Mouse (Mus musculus) heart, embryonic 16.5 days (tissue): ENCODE data around the gene Nyap2. TPM values are rescaled to one million over a fixed set of nuclear protein-coding genes. Genes with fewer than 3 reads are reported as not detected.

Experiments used
- ATAC-seq: fragments of 200-750 bp; cut with Nextera tagmentation; replicated peaks from 2 replicates; pipeline ENCODE4 v1.8.0; 2017; ENCODE audit warnings: moderate number of reproducible peaks; ENCODE audit not compliant: insufficient read depth, low FRiP score; ENCODE audit errors: extremely low read depth
- H3K27ac ChIP-seq: fragments of 300-500 bp; sonication (generic); 2 replicates; pipeline ENCODE4 v1.5.1; 2014; ENCODE audit warnings: mild to moderate bottlenecking, low read length, control low read depth, moderate library complexity
- H3K27me3 ChIP-seq: fragments of 300-500 bp; sonication (generic); 2 replicates; pipeline ENCODE4 v1.6.1; 2014; ENCODE audit warnings: low read length, mixed read lengths; ENCODE audit not compliant: control insufficient read depth, insufficient read depth
- H3K36me3 ChIP-seq: fragments of 300-500 bp; sonication (generic); 2 replicates; pipeline ENCODE4 v1.6.1; 2014; ENCODE audit not compliant: control insufficient read depth, insufficient read depth
- H3K4me1 ChIP-seq: fragments of 300-500 bp; sonication (generic); 2 replicates; pipeline ENCODE4 v1.6.1; 2014; ENCODE audit warnings: low read length, mixed read lengths; ENCODE audit not compliant: control insufficient read depth, insufficient read depth
- H3K4me2 ChIP-seq: fragments of 300-500 bp; sonication (generic); 2 replicates; pipeline ENCODE4 v1.6.1; 2014; ENCODE audit warnings: low read depth, mild to moderate bottlenecking, control low read depth, low read length
- H3K4me3 ChIP-seq: fragments of 300-500 bp; sonication (generic); 2 replicates; pipeline ENCODE4 v1.5.1; 2014; ENCODE audit warnings: mild to moderate bottlenecking, control low read depth, low read length
- H3K9ac ChIP-seq: fragments of 300-500 bp; sonication (generic); 2 replicates; pipeline ENCODE4 v1.6.1; 2014; ENCODE audit warnings: low read length, control low read depth
- H3K9me3 ChIP-seq: fragments of 300-500 bp; sonication (generic); replicated peaks from 2 replicates; pipeline ENCODE4 v1.6.1; 2016; ENCODE audit warnings: low read length; ENCODE audit not compliant: control insufficient read depth
- WGBS: fragments of 180-500 bp; shearing (Covaris S2); extraction: QIAGEN DNeasy Blood & Tissue Kit; methylation state at CpG from one replicate; pipeline ENCODE4 v1.1.7; 2014; 5-methylcytosine and 5-hydroxymethylcytosine counted together
- polyA plus RNA-seq: library from polyadenylated mRNA; unstranded; fragments of >200 nt; fragmentation: Nextera tagmentation; extraction: Ambion mirVana; gene quantifications from 2 replicates; pipeline ENCODE4 v1.2.1, GENCODE M21; 2015

Gene Nyap2
- polyA plus RNA-seq, 1 experiment from 2014 or later: 0.03 TPM

DNA sequence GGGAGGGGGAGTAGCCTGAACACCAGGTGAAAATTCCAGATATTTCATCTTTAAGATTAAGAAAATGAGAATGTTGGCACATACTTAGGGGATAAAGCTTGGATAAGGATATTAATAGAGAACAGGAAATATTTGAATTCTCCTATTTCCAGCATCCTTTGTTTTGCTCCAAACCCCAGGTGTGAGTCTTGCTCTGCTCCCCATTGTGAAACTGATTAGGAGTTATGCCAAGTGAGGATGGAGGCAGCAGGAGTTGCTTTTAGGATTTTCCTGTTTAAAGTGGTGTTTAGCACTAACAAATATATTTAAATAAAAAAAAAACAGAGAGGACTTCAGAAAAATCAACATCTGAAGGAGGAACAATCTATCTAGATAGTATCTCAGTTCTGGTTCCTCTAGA, 68.8 kb downstream of the Nyap2 start:
- Histone ChIP-seq H3K4me2 (no peak overlapping the region), H3K9me3 (no peaks in the 10 kb centered on the region), H3K27ac (no peak overlapping the region), H3K9ac (no peak overlapping the region), H3K4me1 (no peaks in the 10 kb centered on the region), H3K27me3 (no peaks in the 10 kb centered on the region), H3K36me3 (no peaks in the 10 kb centered on the region), H3K4me3 (no peak overlapping the region)
- ATAC-seq: no peak

DNA sequence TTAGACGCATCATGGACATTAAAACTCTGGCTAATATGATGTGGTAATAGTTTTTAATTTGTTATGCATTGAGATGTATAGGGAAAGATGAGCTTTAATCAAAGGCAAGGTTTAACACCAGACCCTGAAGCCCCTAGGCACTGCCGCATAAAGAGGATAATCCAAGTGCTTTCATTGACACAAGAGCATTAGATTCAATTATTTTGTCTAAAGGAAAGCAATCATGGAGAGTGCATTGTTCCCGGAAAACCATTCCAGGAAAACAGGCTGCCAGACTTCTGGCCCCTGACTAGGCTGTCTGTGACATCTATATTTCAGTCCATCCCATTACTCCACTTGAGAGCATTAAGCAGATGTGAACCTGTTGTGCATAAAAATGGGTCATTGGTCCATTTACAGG, 92.5 kb downstream of the Nyap2 start:
- 74% methylated on average over 3 of the region's 3 CpGs for WGBS
- no peak for ATAC-seq
- Histone ChIP-seq H3K9me3 (no peaks in the 10 kb centered on the region), H3K27me3 (no peaks in the 10 kb centered on the region), H3K9ac (no peak overlapping the region), H3K36me3 (no peaks in the 10 kb centered on the region), H3K4me3 (no peak overlapping the region), H3K4me1 (no peaks in the 10 kb centered on the region), H3K27ac (no peak overlapping the region), H3K4me2 (no peak overlapping the region)

DNA sequence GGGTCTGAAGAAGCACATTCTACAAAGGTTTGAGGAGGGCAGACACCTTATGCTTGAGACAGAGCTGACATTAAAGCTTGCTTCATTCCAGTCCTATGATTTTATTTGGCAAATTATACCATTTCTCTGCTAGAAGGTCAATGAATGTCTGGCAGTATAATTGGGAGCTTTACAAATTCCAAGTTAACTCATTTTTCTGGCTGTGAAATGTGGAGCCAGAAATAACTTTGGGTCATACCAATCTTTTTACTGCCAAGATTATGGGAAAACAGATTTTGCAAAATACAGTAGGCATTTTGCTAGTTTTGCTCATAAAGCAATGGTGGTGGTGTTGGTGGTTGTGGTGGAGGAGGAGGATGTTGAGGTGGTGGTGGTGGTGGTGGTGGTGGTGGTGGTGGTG, 96.0 kb downstream of the Nyap2 start:
- no peak overlapping the region for H3K4me3 ChIP-seq

DNA sequence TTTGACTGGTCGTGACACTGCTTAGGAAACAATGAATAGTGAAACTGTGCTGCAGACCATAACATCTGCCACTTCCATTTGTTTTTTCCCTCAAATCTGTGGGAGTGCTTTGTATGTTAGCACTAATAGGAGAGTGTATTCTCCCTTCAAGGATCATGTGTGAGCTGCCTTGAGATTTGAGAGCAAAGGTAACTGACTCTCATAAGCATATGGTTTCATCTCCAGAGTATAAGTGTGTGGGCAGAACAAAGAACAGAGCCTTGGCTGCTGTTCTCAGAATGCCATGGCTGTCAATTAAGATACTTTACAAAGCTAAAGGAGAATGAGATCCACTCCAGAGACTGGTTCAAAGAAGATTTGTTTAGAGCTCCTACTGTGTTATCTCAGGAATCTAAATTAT, 96.6 kb downstream of the Nyap2 start:
- Histone ChIP-seq H3K4me1 (no peaks in the 10 kb centered on the region), H3K9me3 (no peaks in the 10 kb centered on the region), H3K4me3 (no peak overlapping the region), H3K36me3 (no peaks in the 10 kb centered on the region), H3K27ac (no peak overlapping the region), H3K9ac (no peak overlapping the region), H3K27me3 (no peaks in the 10 kb centered on the region), H3K4me2 (no peak overlapping the region)
- WGBS: 68% methylated on average over 1 of the region's 1 CpGs
- ATAC-seq: no peak

More for the DNA sequence above, 96.0 kb downstream of the Nyap2 start:
- H3K27me3 ChIP-seq: no peaks in the 10 kb centered on the region
- H3K36me3 ChIP-seq: no peaks in the 10 kb centered on the region
- no peak overlapping the region for H3K27ac ChIP-seq
- H3K4me1 ChIP-seq: no peaks in the 10 kb centered on the region
- H3K4me2 ChIP-seq: no peak overlapping the region
- no peak overlapping the region for H3K9ac ChIP-seq
- ATAC-seq: no peak
- H3K9me3 ChIP-seq: no peaks in the 10 kb centered on the region

DNA sequence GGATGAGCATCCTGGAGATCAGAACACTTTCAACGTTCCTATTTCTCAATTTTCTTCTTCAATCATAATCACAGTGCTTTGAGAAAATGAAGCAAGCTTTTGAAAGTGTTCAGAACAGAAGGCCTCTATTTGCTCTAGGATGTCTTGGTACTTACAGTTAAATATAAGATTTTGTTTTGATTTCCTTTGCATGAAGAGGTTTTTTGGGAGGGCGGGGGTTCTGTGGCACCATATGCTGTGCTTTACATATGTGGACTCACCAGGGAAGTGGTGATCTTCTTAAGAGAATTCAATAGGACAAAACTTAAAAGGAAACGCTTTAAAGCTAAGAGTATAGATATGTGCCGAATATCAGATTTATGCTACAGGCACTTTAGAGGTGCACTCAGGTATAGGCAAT, 103.0 kb downstream of the Nyap2 start:
- Histone ChIP-seq H3K4me2 (no peak overlapping the region), H3K27me3 (no peaks in the 10 kb centered on the region), H3K9ac (no peak overlapping the region), H3K9me3 (no peaks in the 10 kb centered on the region), H3K27ac (no peak overlapping the region), H3K4me3 (no peak overlapping the region), H3K4me1 (no peaks in the 10 kb centered on the region), H3K36me3 (no peaks in the 10 kb centered on the region)
- no peak for ATAC-seq
- WGBS: 88% methylated on average over 4 of the region's 4 CpGs

DNA sequence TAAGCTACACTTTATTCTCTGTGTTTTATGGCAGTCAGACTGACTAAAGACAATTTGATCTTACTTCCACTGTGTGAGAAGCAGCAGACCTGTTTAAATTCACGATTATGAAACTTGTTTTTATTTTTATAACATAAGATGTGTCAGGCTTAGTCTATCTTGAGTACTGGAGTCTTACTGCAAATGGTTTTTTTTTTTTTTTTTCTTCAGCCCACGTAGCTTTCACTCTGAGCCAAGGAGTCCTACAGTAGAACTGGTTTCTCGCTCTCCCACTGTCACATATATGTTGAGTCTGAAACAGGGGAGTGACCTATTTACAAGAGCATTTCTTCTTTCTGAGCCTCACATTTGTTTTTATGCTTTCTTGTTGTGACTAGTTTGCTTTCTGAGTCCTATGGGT, 103.9 kb downstream of the Nyap2 start:
- no peak overlapping the region for H3K27ac ChIP-seq
- H3K9me3 ChIP-seq: no peaks in the 10 kb centered on the region
- no peak overlapping the region for H3K4me2 ChIP-seq
- no peaks in the 10 kb centered on the region for H3K4me1 ChIP-seq
- no peaks in the 10 kb centered on the region for H3K36me3 ChIP-seq
- ATAC-seq: no peak
- 69% methylated on average over 3 of the region's 3 CpGs for WGBS
- no peak overlapping the region for H3K9ac ChIP-seq
- no peak overlapping the region for H3K4me3 ChIP-seq
- H3K27me3 ChIP-seq: no peaks in the 10 kb centered on the region

DNA sequence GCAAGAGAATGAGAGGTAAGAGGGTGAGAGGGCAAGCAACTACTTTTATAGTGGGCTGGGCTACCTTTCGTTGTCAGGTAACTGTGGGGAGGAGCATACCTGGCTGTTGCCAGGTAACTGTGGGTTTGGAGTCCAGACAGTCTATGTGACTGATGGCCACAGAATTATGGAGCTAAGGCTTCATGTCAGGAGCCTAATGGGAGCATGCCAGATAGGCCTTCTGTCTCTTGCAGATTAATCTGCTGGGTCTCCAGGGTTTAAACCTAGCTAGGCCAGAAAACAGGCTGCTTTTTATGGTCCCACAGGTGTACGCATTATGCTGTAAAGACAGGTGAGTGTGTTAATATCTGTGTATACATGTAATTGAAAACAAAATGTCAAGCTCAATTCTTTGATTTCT, 132.8 kb downstream of the Nyap2 start:
- Histone ChIP-seq H3K27me3 (no peaks in the 10 kb centered on the region), H3K36me3 (no peaks in the 10 kb centered on the region), H3K9ac (no peak overlapping the region), H3K9me3 (no peaks in the 10 kb centered on the region), H3K4me3 (no peak overlapping the region), H3K27ac (no peak overlapping the region), H3K4me2 (no peak overlapping the region), H3K4me1 (no peaks in the 10 kb centered on the region)
- ATAC-seq: no peak
- 82% methylated on average over 2 of the region's 2 CpGs for WGBS

DNA sequence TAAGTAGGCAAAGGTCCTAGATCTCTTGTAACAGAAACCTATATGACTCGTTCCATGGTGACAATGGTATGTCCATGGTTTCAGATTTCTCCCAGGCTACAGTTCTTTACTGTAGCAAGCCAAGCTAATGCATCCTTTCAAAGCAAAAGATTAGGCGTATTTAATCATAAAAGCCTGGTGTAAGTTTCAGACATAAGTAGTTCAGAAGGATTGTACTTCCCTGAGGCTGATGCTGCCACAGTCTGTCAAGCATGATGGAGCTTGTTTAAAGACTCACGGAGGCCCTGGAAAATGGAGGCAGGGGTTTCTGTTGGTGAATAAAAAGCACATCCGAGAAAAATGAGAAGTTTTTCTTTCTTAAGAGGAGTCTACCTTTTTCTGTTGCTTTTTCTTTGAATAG, 134.7 kb downstream of the Nyap2 start:
- Histone ChIP-seq H3K9ac (no peak overlapping the region), H3K4me1 (no peaks in the 10 kb centered on the region), H3K9me3 (no peaks in the 10 kb centered on the region), H3K27me3 (no peaks in the 10 kb centered on the region), H3K4me2 (no peak overlapping the region), H3K27ac (no peak overlapping the region), H3K36me3 (no peaks in the 10 kb centered on the region), H3K4me3 (no peak overlapping the region)
- WGBS: 64% methylated on average over 4 of the region's 4 CpGs
- no peak for ATAC-seq

DNA sequence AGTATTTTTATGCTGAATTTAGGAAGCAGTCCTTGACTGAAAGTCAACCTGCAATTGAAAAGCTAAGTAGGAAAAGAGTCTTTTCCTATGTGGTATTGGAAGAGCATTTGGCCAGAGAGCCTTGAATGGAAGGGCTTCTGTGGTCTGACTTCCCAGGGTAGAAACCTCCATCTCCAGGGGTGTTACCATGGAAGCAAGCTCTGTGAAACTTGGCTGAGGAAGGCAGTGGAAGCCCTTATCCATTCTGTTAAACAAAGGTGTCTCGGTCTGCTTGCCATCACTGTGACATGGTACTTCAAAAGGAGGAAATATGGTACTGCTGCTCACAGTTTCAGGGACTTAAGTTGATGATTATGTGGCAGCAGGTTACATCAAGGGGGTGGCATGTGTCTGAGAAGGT, 143.0 kb downstream of the Nyap2 start:
- Histone ChIP-seq H3K9me3 (no peaks in the 10 kb centered on the region), H3K4me3 (no peak overlapping the region), H3K27me3 (no peaks in the 10 kb centered on the region), H3K4me2 (no peak overlapping the region), H3K9ac (no peak overlapping the region), H3K36me3 (no peaks in the 10 kb centered on the region), H3K27ac (no peak overlapping the region), H3K4me1 (no peaks in the 10 kb centered on the region)
- ATAC-seq: no peak
- 37% methylated on average over 1 of the region's 1 CpGs for WGBS
